Comparison of ENCODE assay signal across 8 mouse cellular contexts in genomic region chr5:118331608-118332394, GRCm38 (mm10).
A peak's percentile ranks its signal among the peaks of the same experiment; 100 is the strongest.
DNase-seq lines count a peak whose midpoint lies in the region; ATAC-seq and TF ChIP-seq lines count a peak whose summit lies in the region.

No protein-coding gene starts in this region.

- in situ Hi-C loops in ES-E14 (cut with MboI; ENCODE audit: low sequenced_read_pairs in 2 of 2, unreplicated experiment in 2 of 2), result no loop called here

- ATAC-seq in hindbrain, embryonic 14.5 days (ENCODE audit: low FRiP score), result peak; percentile 71

- H3K9ac ChIP-seq in ES-E14 (ENCODE audit: insufficient read depth, low read depth, low read length, poor library complexity, severe bottlenecking), result peak overlapping the region; percentile 68
- H3K9ac ChIP-seq in hindbrain, embryonic 14.5 days, result peak overlapping the region; percentile 41

- peak overlapping the region; percentile 58 for H3K4me2 ChIP-seq in hindbrain, embryonic 14.5 days (replicated peaks)

- no peaks in the 10 kb centered on the region for H3K9me3 ChIP-seq in ES-E14 (ENCODE audit: control insufficient read depth, insufficient read depth, low read depth, low read length)
- H3K9me3 ChIP-seq in hindbrain, embryonic 14.5 days (ENCODE audit: control insufficient read depth, low read length), result no peaks in the 10 kb centered on the region

- no peak overlapping the region; the same call in 1 of the 2 replicates for H3K27ac ChIP-seq in ES-E14 (ENCODE audit: insufficient read depth, low read depth, low read length, poor library complexity, severe bottlenecking)
- peak overlapping the region; percentile 47; the same call in 1 of the 2 replicates for H3K27ac ChIP-seq in hindbrain, embryonic 14.5 days

- H3K36me3 ChIP-seq in ES-E14 (ENCODE audit: control insufficient read depth, insufficient read depth, low read length, poor library complexity, severe bottlenecking), result no peaks in the 10 kb centered on the region
- no peaks in the 10 kb centered on the region for H3K36me3 ChIP-seq in hindbrain, embryonic 14.5 days (replicated peaks; ENCODE audit: control insufficient read depth, insufficient read depth)

- WGBS in hindbrain, embryonic 14.5 days, result under 1% methylated on average over 32 of the region's 32 CpGs

- peaks cover 2% of the 10 kb centered on the region in 2 experiments; a peak in 3 of 4 replicates for H3K4me1 ChIP-seq in ES-E14 (ENCODE audit: control insufficient read depth in 2 of 2, insufficient read depth in 2 of 2, low read length in 2 of 2, poor library complexity in 1 of 2)
- H3K4me1 ChIP-seq in hindbrain, embryonic 14.5 days (replicated peaks; ENCODE audit: control insufficient read depth, insufficient read depth, low read length), result peaks cover 27% of the 10 kb centered on the region

- peak overlapping the region; percentile 26 to 39 for H3K4me3 ChIP-seq in ES-E14 (ENCODE audit: insufficient read depth in 1 of 2, low read depth in 1 of 2, low read length in 2 of 2, poor library complexity in 1 of 2, severe bottlenecking in 1 of 2)
- H3K4me3 ChIP-seq in hindbrain, embryonic 14.5 days (replicated peaks; ENCODE audit: low read length), result peak overlapping the region; percentile 23

- H3K27me3 ChIP-seq in hindbrain, embryonic 14.5 days (ENCODE audit: control insufficient read depth, insufficient read depth, low read length), result no peaks in the 10 kb centered on the region

- peak; percentile 59 for DNase-seq in ES-E14 (ENCODE audit: low read depth, low spot score)
- DNase-seq in cerebellum, postnatal 10 days, result peak; percentile 94 to 96
- peak; percentile 81 to 86 for DNase-seq in frontal cortex, postnatal 36 days (ENCODE audit: low spot score in 2 of 2)
- peak; percentile 83 for DNase-seq in hindbrain, embryonic 14.5 days (ENCODE audit: low spot score)
- peak; percentile 76 to 90 for DNase-seq in layer of hippocampus, postnatal 25 days (ENCODE audit: extremely low spot score in 1 of 2, low spot score in 1 of 2)
- peak; percentile 90 for DNase-seq in lung, postnatal 14 days
- DNase-seq in retina, embryonic 14.5 days (ENCODE audit: low spot score), result peak; percentile 76
- DNase-seq in urinary bladder, adult 2 months (ENCODE audit: low spot score), result peak; percentile 56

TF ChIP-seq in ES-E14, 5 proteins besides CTCF, POLR2A, EP300 and RAD21:
- TF ChIP-seq HCFC1 (IDR thresholded peaks at IDR 0.05; ENCODE audit: borderline replicate concordance, insufficient read depth, low read length) (no peak), CHD2 (IDR thresholded peaks at IDR 0.05; ENCODE audit: low read depth, low read length) (no peak), ZNF384 (IDR thresholded peaks at IDR 0.05; ENCODE audit: low read depth, low read length) (no peak), ZC3H11A (IDR thresholded peaks at IDR 0.05; ENCODE audit: borderline replicate concordance, low read depth, low read length) (no peak), MAFK (IDR thresholded peaks at IDR 0.05; ENCODE audit: insufficient read depth, low read depth, low read length) (no peak)
TF ChIP-seq in ES-E14: peak in this region for 0.
